Comparison of ENCODE assay signal across 11 mouse cellular contexts in the genomic region with DNA sequence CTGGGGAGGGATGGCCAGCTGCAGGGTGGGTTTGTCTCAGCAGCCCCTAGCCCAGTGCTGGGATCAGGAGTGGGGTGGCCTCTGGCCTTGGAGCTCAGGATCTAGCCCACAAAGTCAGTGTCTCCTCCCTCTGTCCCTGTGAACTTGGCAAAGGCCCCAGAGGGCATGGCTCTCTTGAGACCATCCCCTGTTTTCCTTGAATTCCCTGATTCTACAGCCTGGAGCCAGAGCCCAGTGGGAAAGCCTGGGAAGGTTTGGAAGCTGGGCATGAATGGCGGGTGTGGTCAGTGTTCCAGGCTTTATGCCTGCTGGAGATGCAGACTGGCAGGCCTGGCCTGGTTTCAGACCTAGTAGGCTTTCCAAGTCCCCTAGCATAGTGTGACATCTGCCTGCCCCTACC. TPM values are rescaled to one million over a fixed set of nuclear protein-coding genes. Genes with fewer than 3 reads are reported as not detected.
DNase-seq lines count a peak whose midpoint lies in the region; ATAC-seq and TF ChIP-seq lines count a peak whose summit lies in the region.
"Had no signal": no experiment of that assay in that cellular context is flagged by ENCODE, and none has a peak within 500 bp of the region (broad histone marks: within the 10 kb centered on the region; RNA-seq: fewer than 3 reads in every experiment).

No protein-coding gene starts in this region.

- no peak overlapping the region for H3K4me3 ChIP-seq in heart, embryonic 12.5 days
- peak overlapping the region; percentile 41 for H3K4me3 ChIP-seq in E14TG2a.4 (replicated peaks; ENCODE audit: low read length)
- H3K4me3 ChIP-seq in intestine, embryonic 16.5 days (ENCODE audit: low read length) = no peak overlapping the region
- no peak overlapping the region for H3K4me3 ChIP-seq in lung, adult 2 months (replicated peaks; ENCODE audit: extremely low read depth, low read depth, low read length)

- H3K36me3 ChIP-seq in heart, embryonic 12.5 days = no peaks in the 10 kb centered on the region
- H3K36me3 ChIP-seq in E14TG2a.4 (ENCODE audit: insufficient read depth, low read length) = peaks cover 20% of the 10 kb centered on the region; the same call in 1 of the 2 replicates
- H3K36me3 ChIP-seq in intestine, embryonic 16.5 days (ENCODE audit: control insufficient read depth, insufficient read depth, low read length) = no peaks in the 10 kb centered on the region

- peak overlapping the region; percentile 20; the same call in 1 of the 2 replicates for H3K27ac ChIP-seq in heart, embryonic 12.5 days (ENCODE audit: poor library complexity, severe bottlenecking)
- peak overlapping the region; percentile 83 for H3K27ac ChIP-seq in intestine, embryonic 16.5 days (ENCODE audit: low read length)

- no peak for TF ChIP-seq CTCF in E14TG2a.4 (conservative IDR thresholded peaks at IDR 0.05; ENCODE audit: low read length)
- no peak for TF ChIP-seq CTCF in lung, adult 2 months (IDR thresholded peaks at IDR 0.05; ENCODE audit: insufficient read depth, low read length)

- no peak for TF ChIP-seq POLR2A in lung, adult 2 months (IDR thresholded peaks at IDR 0.05; ENCODE audit: borderline replicate concordance, extremely low read depth, low read depth, low read length)

- H3K27me3 ChIP-seq in heart, embryonic 12.5 days (replicated peaks) = no peaks in the 10 kb centered on the region
- H3K27me3 ChIP-seq in E14TG2a.4 (ENCODE audit: insufficient read depth, low read length) = no peaks in the 10 kb centered on the region
- H3K27me3 ChIP-seq in intestine, embryonic 16.5 days (replicated peaks; ENCODE audit: control insufficient read depth, insufficient read depth, low read length) = no peaks in the 10 kb centered on the region

- 81% methylated on average over 1 of the region's 1 CpGs for WGBS in heart, embryonic 12.5 days
- 81% methylated on average over 1 of the region's 1 CpGs for whole genome bisulfite sequencing in intestine, embryonic 16.5 days
- whole genome bisulfite sequencing in lung, adult 2 months = 53% methylated on average over 1 of the region's 1 CpGs

- no peak for DNase-seq in heart, adult 18-20 months
- DNase-seq in lung, adult 2 months = peak; percentile 55
- no peak for DNase-seq in retina, postnatal 1 day
- DNase-seq in yolk sac, embryonic 10.5 days (ENCODE audit: low spot score) = no peak
- DNase-seq: gastrocnemius, postnatal 10 days; spleen, adult 18-20 months had no signal

- H3K9me3 ChIP-seq in heart, embryonic 12.5 days (replicated peaks) = no peaks in the 10 kb centered on the region
- H3K9me3 ChIP-seq in E14TG2a.4 (ENCODE audit: low read length) = peaks cover 25% of the 10 kb centered on the region
- no peaks in the 10 kb centered on the region for H3K9me3 ChIP-seq in intestine, embryonic 16.5 days (ENCODE audit: control insufficient read depth, low read length)

- 0 out of 2 replicates have a peak overlapping the region, but pooled peaks have one; percentile 6 for H3K9ac ChIP-seq in heart, embryonic 12.5 days
- H3K9ac ChIP-seq in intestine, embryonic 16.5 days (ENCODE audit: low read depth, low read length) = peak overlapping the region; percentile 56

- no peak overlapping the region for H3K4me2 ChIP-seq in heart, embryonic 12.5 days
- 0 out of 2 replicates have a peak overlapping the region, but pooled peaks have one; percentile 7 for H3K4me2 ChIP-seq in intestine, embryonic 16.5 days (ENCODE audit: low read depth, low read length)

- H3K4me1 ChIP-seq in heart, embryonic 12.5 days (replicated peaks) = peaks cover 57% of the 10 kb centered on the region
- H3K4me1 ChIP-seq in E14TG2a.4 (replicated peaks; ENCODE audit: low read depth, low read length) = peaks cover 93% of the 10 kb centered on the region
- peaks cover 36% of the 10 kb centered on the region for H3K4me1 ChIP-seq in intestine, embryonic 16.5 days (ENCODE audit: control insufficient read depth, insufficient read depth, low read length)
- H3K4me1 ChIP-seq in lung, adult 2 months (ENCODE audit: control insufficient read depth, insufficient read depth, low read length) = peaks cover 44% of the 10 kb centered on the region

- no peak for ATAC-seq in heart, embryonic 12.5 days (ENCODE audit: insufficient number of reproducible peaks, low FRiP score)
- ATAC-seq in intestine, embryonic 16.5 days = peak; percentile 1; the same call in 1 of the 2 replicates
- ATAC-seq in monocyte, adult 5-6 weeks (replicated peaks; ENCODE audit: insufficient number of reproducible peaks, low FRiP score, low TSS enrichment, poor library complexity, severe bottlenecking) = no peak

RNA-seq across cellular contexts. Expression of a gene that starts 8.9 kb away (rescaled TPM):
- polyA plus RNA-seq in heart, embryonic 12.5 days (2016; fragmentation: Nextera tagmentation; extraction: Ambion mirVana) = 3.7 and 4.9 TPM in 2 replicates
- 10 to 100 TPM; 10.6 to 10.8 TPM for total RNA-seq in heart, adult 18-20 months (2021)
- polyA plus RNA-seq in intestine, embryonic 16.5 days (2015; fragmentation: Nextera tagmentation; extraction: Ambion mirVana) = 12.2 and 13.7 TPM in 2 replicates
- polyA plus RNA-seq in lung, adult 2 months (2012; rRNA removed) = 11.7 and 15.5 TPM in 2 replicates
- total RNA-seq in monocyte, adult 5-6 weeks (2017) = 1.6 to 6.4 TPM (median 1.9 TPM) in 3 replicates

RNA-seq across cellular contexts. Expression of a gene that starts 21.7 kb away (rescaled TPM):
- not detected in 2 replicates for polyA plus RNA-seq in heart, embryonic 12.5 days (2016; fragmentation: Nextera tagmentation; extraction: Ambion mirVana)
- total RNA-seq in heart, adult 18-20 months (2021) = not detected
- polyA plus RNA-seq in intestine, embryonic 16.5 days (2015; fragmentation: Nextera tagmentation; extraction: Ambion mirVana) = 0.07 TPM in 1 of 2 replicates, not detected in the other
- not detected in 2 replicates for polyA plus RNA-seq in lung, adult 2 months (2012; rRNA removed)
- not detected in 3 replicates for total RNA-seq in monocyte, adult 5-6 weeks (2017)
- total RNA-seq: gastrocnemius, postnatal 10 days; left cerebral cortex, adult 18-20 months had no signal

RNA-seq across cellular contexts. Expression of a gene that starts 33.2 kb away (rescaled TPM):
- 250 and 252 TPM in 2 replicates for polyA plus RNA-seq in heart, embryonic 12.5 days (2016; fragmentation: Nextera tagmentation; extraction: Ambion mirVana)
- total RNA-seq in heart, adult 18-20 months (2021) = under 1 TPM; 0.23 to 0.84 TPM
- 259 and 306 TPM in 2 replicates for polyA plus RNA-seq in intestine, embryonic 16.5 days (2015; fragmentation: Nextera tagmentation; extraction: Ambion mirVana)
- 1.4 and 2.5 TPM in 2 replicates for polyA plus RNA-seq in lung, adult 2 months (2012; rRNA removed)
- total RNA-seq in monocyte, adult 5-6 weeks (2017) = 2.5 to 3.4 TPM (median 2.7 TPM) in 3 replicates

RNA-seq across cellular contexts. Expression of a gene that starts 56.3 kb away (rescaled TPM):
- 101 and 105 TPM in 2 replicates for polyA plus RNA-seq in heart, embryonic 12.5 days (2016; fragmentation: Nextera tagmentation; extraction: Ambion mirVana)
- total RNA-seq in heart, adult 18-20 months (2021) = 1 to 10 TPM; 1.4 to 1.7 TPM
- polyA plus RNA-seq in intestine, embryonic 16.5 days (2015; fragmentation: Nextera tagmentation; extraction: Ambion mirVana) = 119 and 147 TPM in 2 replicates
- 7.3 and 11.5 TPM in 2 replicates for polyA plus RNA-seq in lung, adult 2 months (2012; rRNA removed)
- total RNA-seq in monocyte, adult 5-6 weeks (2017) = 2.4 to 5.5 TPM (median 3.0 TPM) in 3 replicates

RNA-seq across cellular contexts. Expression of a gene that starts 56.5 kb away (rescaled TPM):
- 10.5 and 13.5 TPM in 2 replicates for polyA plus RNA-seq in heart, embryonic 12.5 days (2016; fragmentation: Nextera tagmentation; extraction: Ambion mirVana)
- 1 to 10 TPM; 3.9 to 5.5 TPM for total RNA-seq in heart, adult 18-20 months (2021)
- 9.6 and 10.7 TPM in 2 replicates for polyA plus RNA-seq in intestine, embryonic 16.5 days (2015; fragmentation: Nextera tagmentation; extraction: Ambion mirVana)
- 4.3 and 6.0 TPM in 2 replicates for polyA plus RNA-seq in lung, adult 2 months (2012; rRNA removed)
- 6.3 to 21.1 TPM (median 12.4 TPM) in 3 replicates for total RNA-seq in monocyte, adult 5-6 weeks (2017)

Comparison
In these comparisons a context has a peak if more than half of its experiments do, and no peak if none do; other contexts are left out.
1. RNA of a gene that starts 33.2 kb away (polyA plus RNA-seq): 259 to 306 TPM in intestine, embryonic 16.5 days and 250 to 252 TPM in heart, embryonic 12.5 days; 1.4 to 2.5 TPM in lung, adult 2 months; every median in the first group is over 10 times any median in the second.